Mouse (Mus musculus) heart, postnatal 14 days (tissue): ENCODE data around the gene Spns1. TPM values are rescaled to one million over a fixed set of nuclear protein-coding genes. Genes with fewer than 3 reads are reported as not detected.

Experiments
- DNase-seq, 2 experiments: peaks; one replicate each; pipeline ENCODE4 v3.0.0; 2021 to 2022
- intact Hi-C: fragments of 180-260 bp; cut with DNase I; formaldehyde crosslinking; loops from one replicate; pipeline ENCODE4 v1.15.1; 2025
- total RNA-seq, 2 experiments: library from RNA; stranded (reverse); gene quantifications; 2 replicates each; pipeline ENCODE4 v1.2.3; 2021

Spns1 gene
- total RNA-seq, 2 experiments from 2014 or later: 36.3 to 38.3 TPM

- intact Hi-C loops: no loop called here
Measured at GRCm38 (mm10) chr7:126375012-126375411, 2.2 kb downstream of the Spns1 start.

DNA sequence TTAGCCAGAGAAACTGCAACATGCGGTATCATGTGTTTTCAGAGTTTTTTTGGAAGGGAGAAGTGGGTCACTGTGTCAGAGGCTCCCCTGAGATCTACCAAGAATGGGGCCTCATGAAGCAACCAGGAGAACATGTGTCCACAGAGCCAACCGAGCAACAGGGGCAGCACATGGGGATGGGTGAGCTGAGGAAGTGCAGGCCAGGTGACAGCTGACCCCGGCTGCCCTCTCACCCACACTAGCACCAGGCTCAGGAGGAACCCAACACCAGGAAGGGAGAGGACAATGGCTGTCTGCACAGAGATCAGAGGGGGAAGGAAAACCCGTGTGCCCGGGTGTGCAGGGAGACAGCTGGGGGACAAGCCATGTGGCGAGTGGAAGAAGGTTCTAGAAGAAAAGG is 2.7 kb downstream of the Spns1 start:
- DNase-seq: no peak
- intact Hi-C loops: no loop called here

More at GRCm38 (mm10) chr7:126375012-126375411, 2.2 kb downstream of the Spns1 start:
- DNase-seq: no peak

GRCm38 (mm10) chr7:126373007-126373406 is 4.2 kb downstream of the Spns1 start:
- intact Hi-C loops: no loop called here
- no peak for DNase-seq

DNA sequence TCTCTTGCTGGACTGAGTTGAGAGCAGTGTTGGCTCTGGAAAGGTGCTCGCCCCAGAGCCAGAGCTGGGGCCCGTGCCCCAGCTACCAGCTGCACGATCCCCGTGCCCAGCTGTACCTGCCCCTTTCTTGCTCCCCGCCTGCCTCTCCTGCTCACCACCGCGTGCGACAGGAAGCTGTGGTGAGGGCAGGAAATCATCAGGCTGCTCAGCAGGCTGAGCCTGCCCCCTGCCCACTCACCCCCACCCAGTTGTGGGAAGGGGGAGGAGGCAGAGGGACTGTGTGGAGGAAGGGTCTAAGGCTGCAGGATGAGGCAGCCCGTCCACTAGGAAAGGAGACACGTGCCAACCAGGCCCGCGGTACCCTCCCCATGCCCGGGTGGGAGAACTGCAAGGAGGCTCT is 7.9 kb downstream of the Spns1 start, which contains the start of gene Lat:
Gene Lat, minus strand, starts transcription at position 178 of the 400 bp plus-strand sequence.
- intact Hi-C loops: no loop called here

DNA sequence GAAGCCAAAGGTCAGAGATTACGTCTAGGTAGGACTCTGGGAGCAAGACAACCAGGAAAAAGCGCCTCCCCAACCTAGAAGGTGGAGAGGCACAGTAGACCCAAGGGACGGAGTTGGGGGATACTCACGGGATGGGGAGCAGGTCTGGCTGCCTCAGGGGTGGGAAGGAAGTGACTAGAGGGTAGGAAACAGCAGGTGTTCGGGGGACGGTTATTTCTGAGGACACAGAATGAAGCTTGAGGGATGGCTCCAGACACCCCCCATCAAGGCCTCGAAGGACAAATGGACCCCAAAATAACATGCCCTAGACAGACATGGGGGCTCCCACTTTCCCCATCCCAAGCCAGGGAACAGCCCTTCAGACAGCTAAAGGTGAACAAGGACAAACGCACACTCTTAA is 8.9 kb downstream of the Spns1 start:
- no peak for DNase-seq
- intact Hi-C loops: no loop called here

More for the DNA sequence above, 7.9 kb downstream of the Spns1 start, which contains the start of gene Lat:
- DNase-seq: no peak

GRCm38 (mm10) chr7:126367636-126368035 is 9.6 kb downstream of the Spns1 start:
- DNase-seq: no peak
- intact Hi-C loops: no loop called here

GRCm38 (mm10) chr7:126363038-126363437 is 14.2 kb downstream of the Spns1 start:
- DNase-seq: no peak
- intact Hi-C loops: no loop called here

DNA sequence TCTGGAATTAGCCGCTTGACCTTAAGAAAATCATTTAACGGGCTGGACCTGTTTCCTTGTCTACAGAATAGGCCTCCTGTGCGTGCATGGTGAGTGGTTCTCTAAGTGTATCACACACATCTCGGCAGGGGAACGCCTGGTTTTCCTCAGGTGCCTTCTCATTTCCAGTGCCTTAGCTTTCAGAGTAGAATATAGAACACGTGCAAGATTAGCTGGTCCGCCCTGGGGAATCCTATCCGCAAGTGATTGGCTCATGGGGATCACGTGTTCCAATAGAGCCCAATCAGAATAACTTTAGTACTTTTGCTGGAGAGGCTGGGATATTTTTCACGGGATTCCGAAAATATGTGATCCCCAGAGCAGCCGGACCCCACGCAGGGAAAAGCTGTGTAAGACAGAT is 18.2 kb downstream of the Spns1 start:
- no peak for DNase-seq
- intact Hi-C loops: no loop called here

GRCm38 (mm10) chr7:126358413-126358812 is 18.8 kb downstream of the Spns1 start:
- intact Hi-C loops: no loop called here
- no peak for DNase-seq

- no peak for DNase-seq
- intact Hi-C loops: no loop called here
Measured at GRCm38 (mm10) chr7:126357838-126358237, 19.4 kb downstream of the Spns1 start.

DNA sequence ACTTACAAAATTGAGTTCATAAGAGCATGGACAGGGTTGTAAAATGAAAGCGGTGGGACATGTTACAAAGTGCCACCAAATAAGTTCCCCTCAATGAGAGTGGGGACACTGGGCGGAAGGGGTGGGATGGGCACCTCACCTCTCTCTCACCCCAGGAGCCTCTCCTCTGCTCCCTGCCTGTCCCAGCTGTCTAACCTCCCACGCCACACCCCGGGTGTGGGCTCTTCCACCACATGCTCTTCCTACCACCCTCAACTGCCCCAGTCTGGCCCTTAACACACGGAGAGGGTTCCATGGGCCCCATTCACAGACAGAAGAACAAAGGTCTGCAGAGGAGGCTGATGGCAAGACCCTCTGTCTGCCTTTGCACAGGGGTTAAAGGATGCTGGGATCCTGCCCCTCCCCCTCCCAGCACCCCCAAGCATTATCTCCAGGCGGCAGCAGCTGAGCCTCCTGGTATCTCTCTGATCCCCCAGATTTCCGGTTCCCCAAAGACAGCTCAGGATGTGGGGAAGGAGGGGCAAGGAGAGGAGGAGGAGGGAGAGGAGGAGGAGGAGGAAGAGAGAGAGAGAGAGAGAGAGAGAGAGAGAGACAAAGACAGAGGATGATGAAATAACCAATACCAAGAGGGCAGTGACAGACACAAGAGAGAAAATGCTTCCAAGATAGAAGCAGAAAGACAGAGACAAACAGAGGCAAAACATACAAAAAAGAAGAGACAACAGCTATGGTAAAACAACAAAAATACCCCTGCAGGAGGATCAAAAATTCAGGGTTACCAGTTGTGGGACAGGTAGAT is 20.3 kb downstream of the Spns1 start:
- intact Hi-C loops: no loop called here
- no peak for DNase-seq

DNA sequence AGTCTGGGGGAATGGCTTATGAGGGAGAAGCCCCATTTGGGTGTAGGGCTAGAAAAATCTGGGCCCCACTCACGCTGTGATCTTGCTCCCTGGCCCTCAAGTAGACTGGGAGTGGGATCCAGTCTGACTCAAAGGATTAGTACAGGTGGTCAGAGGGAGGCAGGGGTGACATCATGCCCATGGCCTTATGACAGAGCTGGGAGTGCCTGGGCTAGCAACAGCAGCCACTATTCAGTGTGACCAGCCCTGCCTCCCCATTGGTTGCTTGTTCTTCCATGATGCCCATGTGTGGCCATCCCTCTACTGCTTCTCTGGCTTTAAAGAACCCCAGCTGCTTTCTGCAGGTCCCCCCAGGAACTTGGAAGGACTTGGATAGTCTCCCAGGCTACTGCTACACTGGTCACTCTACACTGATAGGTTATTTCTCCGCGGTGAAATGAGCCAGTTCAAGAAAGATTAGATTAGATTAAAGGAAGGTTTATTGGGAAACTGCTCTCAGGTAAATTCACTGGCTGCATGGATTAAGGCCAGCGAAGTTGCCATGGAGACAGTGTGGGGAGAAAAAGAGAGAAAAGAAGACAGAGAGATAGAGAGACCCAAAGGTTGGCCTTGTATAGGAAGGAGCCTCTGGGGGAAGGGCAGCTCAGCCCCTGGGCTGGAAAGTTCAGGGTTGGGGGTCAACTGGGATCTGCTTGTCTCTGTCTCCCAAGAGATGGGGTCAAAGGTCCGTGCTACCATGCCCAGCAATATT is 21.2 kb downstream of the Spns1 start:
- DNase-seq: no peak
- intact Hi-C loops: no loop called here

DNA sequence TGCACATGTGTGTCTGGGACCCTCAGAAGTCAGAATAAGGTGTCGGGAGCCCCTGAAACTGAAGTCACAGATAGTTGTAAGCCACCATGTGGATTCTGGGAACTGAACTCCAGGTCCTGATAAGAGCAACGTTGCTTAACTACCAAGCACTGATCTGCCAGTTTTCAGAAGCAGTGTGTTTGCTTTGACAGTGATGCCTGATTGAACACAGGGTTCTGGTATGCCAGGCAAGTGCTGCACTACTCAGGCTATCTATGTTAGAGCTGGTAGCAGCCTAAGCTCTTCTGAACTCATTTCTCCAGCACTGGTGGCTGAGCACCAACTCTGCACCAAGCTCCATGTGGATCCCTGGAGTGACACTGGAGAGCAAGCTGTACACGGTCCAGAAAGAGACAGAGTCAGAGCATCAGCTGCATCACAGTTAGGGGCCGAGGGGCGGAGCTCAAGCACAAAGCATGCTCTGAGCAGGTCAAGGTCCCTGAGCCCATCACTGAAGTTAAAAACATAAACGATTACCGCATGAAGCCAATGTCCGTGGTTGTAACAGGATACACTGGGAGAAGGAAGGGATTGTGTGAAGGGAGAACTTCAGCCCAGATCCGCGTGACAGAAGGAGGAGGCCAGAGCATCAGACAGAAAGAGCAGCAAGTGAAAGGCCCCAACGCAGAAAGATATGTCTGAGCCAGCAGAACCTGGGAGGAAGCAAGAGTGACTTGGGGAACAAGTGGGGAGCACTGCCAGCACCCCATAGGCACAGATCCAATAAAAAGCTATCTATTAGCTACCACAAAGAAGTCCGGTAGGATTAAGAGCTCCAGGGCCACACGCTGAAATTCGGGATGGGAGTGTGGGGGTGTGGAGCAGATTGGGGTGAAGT is 22.3 kb downstream of the Spns1 start:
- intact Hi-C loops: no loop called here
- no peak for DNase-seq

DNA sequence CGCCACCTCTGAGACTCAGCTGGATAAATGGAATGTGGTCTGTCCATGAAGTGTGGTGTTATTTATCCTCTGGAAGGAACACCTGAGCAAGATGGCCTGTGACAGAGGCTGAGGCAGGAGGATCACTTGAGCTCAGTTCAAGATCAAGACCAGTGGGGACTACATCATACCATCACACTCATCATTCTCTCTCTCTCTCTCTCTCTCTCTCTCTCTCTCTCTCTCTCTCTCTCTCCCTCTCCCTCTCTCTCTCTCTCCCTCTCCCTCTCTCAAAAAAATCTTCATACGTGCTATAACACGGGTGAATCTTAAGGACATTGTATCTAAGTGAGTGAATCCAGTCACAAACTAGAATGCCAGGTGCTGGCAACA is 23.3 kb downstream of the Spns1 start:
- no peak for DNase-seq

GRCm38 (mm10) chr7:126353251-126353993 is 23.8 kb downstream of the Spns1 start:
- DNase-seq: no peak
- intact Hi-C loops: no loop called here

More for the DNA sequence above, 23.3 kb downstream of the Spns1 start:
- intact Hi-C loops: no loop called here

GRCm38 (mm10) chr7:126351419-126351951 is 25.8 kb downstream of the Spns1 start:
- intact Hi-C loops: no loop called here
- no peak for DNase-seq

GRCm38 (mm10) chr7:126350748-126351418 is 26.4 kb downstream of the Spns1 start:
- no peak for DNase-seq
- intact Hi-C loops: no loop called here

GRCm38 (mm10) chr7:126348293-126348692 is 29.0 kb downstream of the Spns1 start:
- intact Hi-C loops: no loop called here
- no peak for DNase-seq

DNA sequence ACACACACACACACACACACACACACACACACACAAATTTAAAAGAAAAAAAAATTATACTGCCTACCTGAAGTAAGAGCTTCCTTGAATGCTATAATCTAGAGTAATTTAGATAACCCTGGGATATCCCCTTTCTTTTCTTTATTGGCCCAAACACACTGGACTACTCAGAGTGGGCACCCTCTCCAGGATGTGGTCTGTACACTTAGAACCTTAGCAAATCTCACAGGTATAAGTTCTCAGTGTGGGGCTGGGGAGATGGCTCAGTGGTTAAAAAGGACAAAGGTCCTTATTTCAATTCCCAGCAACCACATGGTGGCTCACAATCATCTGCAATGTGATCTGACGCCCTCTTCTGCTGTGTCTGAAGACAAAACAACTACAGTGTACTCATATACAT is 30.2 kb downstream of the Spns1 start:
- intact Hi-C loops: no loop called here

More for the DNA sequence above, 30.2 kb downstream of the Spns1 start:
- no peak for DNase-seq
